Mouse (Mus musculus) small intestine, adult 2 months (tissue): Measurements from ENCODE around the gene Setd3. TPM values are rescaled to one million over a fixed set of nuclear protein-coding genes. Genes with fewer than 3 reads are reported as not detected.

ENCODE experiments used
- H3K27ac ChIP-seq: fragments of 200-500 bp; 2 replicates; pipeline ENCODE4 v1.5.1; 2012; ENCODE audit warnings: low read depth, low read length, control low read depth, inconsistent platforms; ENCODE audit not compliant: insufficient read depth
- H3K27me3 ChIP-seq: fragments of 200-500 bp; 2 replicates; pipeline ENCODE4 v1.6.1; 2012; ENCODE audit warnings: mild to moderate bottlenecking, moderate library complexity, low read length, inconsistent platforms; ENCODE audit not compliant: control insufficient read depth, insufficient read depth
- H3K36me3 ChIP-seq: fragments of 200-500 bp; 2 replicates; pipeline ENCODE4 v1.6.1; 2012; ENCODE audit warnings: mild to moderate bottlenecking, low read length, control low read depth, inconsistent platforms; ENCODE audit not compliant: control insufficient read depth, insufficient read depth
- H3K4me1 ChIP-seq: fragments of 200-500 bp; 2 replicates; pipeline ENCODE4 v1.6.1; 2012; ENCODE audit warnings: low read length, inconsistent platforms, mixed read lengths; ENCODE audit not compliant: control insufficient read depth, insufficient read depth, insufficient read length
- H3K4me3 ChIP-seq: fragments of 200-500 bp; 2 replicates; pipeline ENCODE4 v1.5.1; 2012; ENCODE audit warnings: low read depth, mild to moderate bottlenecking, control low read depth, inconsistent platforms, low read length, moderate library complexity
- CTCF ChIP-seq: fragments of 200-500 bp; IDR thresholded peaks from 2 replicates; pipeline ENCODE4 v1.5.1; 2012; ENCODE audit warnings: low read depth, mild to moderate bottlenecking, control low read depth, inconsistent platforms, low read length, moderate library complexity, mixed read lengths; ENCODE audit not compliant: insufficient replicate concordance, insufficient read length; ENCODE audit errors: extremely low read depth
- POLR2A ChIP-seq: fragments of 200-500 bp; IDR thresholded peaks from 2 replicates; pipeline ENCODE4 v1.6.1; 2012; ENCODE audit warnings: low read depth, mild to moderate bottlenecking, control low read depth, inconsistent platforms, low read length, moderate library complexity
- WGBS: fragments of 180-500 bp; shearing (Covaris S2); methylation state at CpG from one replicate; pipeline ENCODE4 v1.1.7; 2018; 5-methylcytosine and 5-hydroxymethylcytosine counted together
- polyA plus RNA-seq: library from polyadenylated mRNA; depleted of rRNA; stranded (reverse); fragments of >200 nt; gene quantifications from 2 replicates; pipeline ENCODE4 v1.2.3, GENCODE M21; 2012

Setd3 gene
- polyA plus RNA-seq, 1 experiment: 8.9 TPM

DNA sequence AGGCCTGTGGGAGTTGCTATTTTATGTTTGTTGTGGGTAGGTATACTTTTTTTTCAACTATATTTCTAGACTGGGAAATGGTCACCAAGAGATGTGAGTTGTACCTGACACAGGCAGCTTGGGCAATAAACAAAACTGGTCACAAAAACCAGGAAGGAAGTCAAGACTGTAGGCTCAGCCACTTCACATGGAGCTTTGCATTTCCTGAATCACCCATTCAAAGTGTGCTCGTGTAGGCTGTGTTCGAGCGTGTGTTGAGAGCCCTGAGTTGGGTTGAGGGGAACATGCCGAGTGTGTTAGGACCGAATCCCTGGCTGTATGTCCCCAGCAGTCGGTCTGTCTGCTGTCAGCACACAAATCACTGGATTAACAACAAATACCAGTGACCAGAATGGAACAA, 75.8 kb downstream of the Setd3 start:
- no peak for TF ChIP-seq POLR2A
- no peak for TF ChIP-seq CTCF
- Histone ChIP-seq H3K36me3 (peaks cover 20% of the 10 kb centered on the region), H3K27me3 (no peaks in the 10 kb centered on the region), H3K27ac (no peak overlapping the region), H3K4me3 (no peak overlapping the region), H3K4me1 (peaks cover 4% of the 10 kb centered on the region; the same call in 1 of the 2 replicates)
- 49% methylated on average over 6 of the region's 6 CpGs for WGBS

DNA sequence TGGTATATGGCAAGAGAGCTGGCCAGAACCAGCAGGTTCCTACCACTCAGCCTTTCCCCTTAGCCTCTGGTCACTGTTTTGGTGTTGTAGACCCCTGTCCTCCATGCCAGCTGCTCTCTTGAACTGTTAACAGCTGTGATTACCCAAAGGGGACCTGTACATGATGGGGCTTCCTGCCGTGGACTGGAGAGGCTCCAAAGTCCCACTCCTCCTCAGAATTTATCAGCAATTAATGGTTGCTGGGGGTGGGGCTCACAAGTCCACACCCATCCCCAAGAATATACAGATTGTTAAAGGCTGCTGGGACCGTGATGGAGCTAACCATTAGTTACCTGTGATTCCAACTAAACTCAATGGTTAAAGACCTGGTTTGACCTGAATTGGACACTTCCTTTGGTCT, 77.0 kb downstream of the Setd3 start:
- no peak for TF ChIP-seq CTCF
- TF ChIP-seq POLR2A: no peak
- Histone ChIP-seq H3K27me3 (no peaks in the 10 kb centered on the region), H3K4me1 (peaks cover 4% of the 10 kb centered on the region; the same call in 1 of the 2 replicates), H3K4me3 (no peak overlapping the region), H3K36me3 (peaks cover 13% of the 10 kb centered on the region), H3K27ac (no peak overlapping the region)
- WGBS: 31% methylated on average over 2 of the region's 2 CpGs

DNA sequence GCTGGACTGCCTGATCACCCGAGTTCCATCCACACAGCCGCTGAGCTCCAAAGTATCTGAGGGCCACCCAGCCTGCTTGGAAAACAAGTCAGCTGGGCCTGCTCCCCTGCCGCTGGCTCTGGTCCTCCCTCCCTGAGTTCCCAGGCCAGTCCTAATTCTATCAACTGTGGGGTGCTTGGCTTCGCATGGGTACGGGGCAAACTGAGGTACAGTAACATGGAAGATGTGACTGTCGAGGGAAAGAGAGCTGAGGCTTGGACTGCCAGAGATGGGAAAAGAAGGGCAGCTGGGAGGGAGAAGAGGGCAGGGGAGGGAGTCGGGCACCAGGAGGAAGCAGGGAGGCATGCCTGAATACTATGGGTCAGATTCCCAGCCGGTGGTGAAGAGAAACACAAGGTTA, 78.9 kb downstream of the Setd3 start:
- peaks cover 1% of the 10 kb centered on the region; the same call in 1 of the 2 replicates for H3K36me3 ChIP-seq
- WGBS: 78% methylated on average over 8 of the region's 8 CpGs
- TF ChIP-seq CTCF: no peak
- H3K27me3 ChIP-seq: no peaks in the 10 kb centered on the region
- no peak overlapping the region for H3K4me3 ChIP-seq
- H3K4me1 ChIP-seq: peaks cover 4% of the 10 kb centered on the region; the same call in 1 of the 2 replicates
- no peak overlapping the region for H3K27ac ChIP-seq

DNA sequence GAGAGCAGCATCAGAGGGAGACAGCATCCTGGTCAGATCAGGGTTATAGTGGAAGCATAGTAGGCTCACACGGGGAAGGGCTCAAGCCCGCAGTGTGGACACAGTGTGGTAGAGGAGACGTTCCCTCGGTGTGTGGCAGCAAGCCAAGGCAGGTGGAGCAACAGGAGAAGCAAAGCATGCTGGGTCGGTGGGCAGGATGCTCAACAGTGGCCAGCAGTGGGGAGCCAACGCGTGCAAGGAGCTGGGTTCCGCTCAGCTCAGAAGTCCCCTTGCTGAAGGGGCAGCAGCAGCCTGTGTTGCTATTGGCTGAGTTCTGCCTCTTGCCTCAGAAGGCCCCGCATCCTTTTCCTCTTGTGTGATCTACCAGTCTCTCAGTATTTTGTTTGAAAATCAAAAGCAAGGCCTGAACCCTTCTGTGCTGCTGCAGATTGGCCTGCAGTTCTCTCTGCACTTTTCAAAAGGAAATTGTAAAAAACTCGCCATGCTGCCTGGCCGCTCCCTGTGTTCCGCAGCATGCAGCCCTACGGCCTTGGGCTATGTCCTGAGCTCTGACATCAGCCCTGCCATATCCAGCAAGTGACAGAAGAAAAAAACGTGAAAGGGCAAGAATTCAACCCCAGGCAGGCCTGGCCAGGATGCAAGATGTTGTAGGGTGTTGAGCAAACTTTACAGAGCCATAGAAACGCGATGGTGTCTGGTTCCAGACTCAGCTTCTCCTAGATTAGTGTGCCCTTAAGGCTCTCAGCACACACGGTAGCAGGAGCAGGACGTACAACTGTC, 80.7 kb downstream of the Setd3 start:
- Histone ChIP-seq H3K27me3 (no peaks in the 10 kb centered on the region), H3K4me1 (peaks cover 4% of the 10 kb centered on the region; the same call in 1 of the 2 replicates), H3K4me3 (no peak overlapping the region), H3K36me3 (no peaks in the 10 kb centered on the region), H3K27ac (no peak overlapping the region)
- TF ChIP-seq POLR2A: no peak
- no peak for TF ChIP-seq CTCF
- 60% methylated on average over 18 of the region's 18 CpGs for WGBS

DNA sequence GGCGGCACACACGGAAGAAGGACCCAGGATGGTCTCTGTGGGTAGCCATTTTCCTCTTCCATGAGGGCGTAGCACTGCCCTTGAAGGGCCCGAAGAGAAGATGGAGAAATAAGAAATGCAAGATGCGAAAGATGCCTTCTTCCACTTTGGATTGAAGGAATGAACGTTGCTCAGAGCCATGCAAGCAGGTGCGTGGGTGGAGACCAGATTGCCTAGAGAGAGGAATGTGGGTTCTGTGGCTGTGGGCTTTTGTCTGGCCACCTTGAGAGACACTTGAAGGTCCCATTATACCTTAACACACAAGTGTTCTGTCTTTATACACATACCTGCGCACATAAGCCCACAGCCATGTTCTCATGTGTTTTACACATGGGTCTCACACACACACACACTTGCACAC, 81.5 kb downstream of the Setd3 start:
- Histone ChIP-seq H3K4me1 (peaks cover 4% of the 10 kb centered on the region; the same call in 1 of the 2 replicates), H3K36me3 (no peaks in the 10 kb centered on the region), H3K27ac (no peak overlapping the region), H3K4me3 (no peak overlapping the region), H3K27me3 (no peaks in the 10 kb centered on the region)
- no peak for TF ChIP-seq CTCF
- TF ChIP-seq POLR2A: no peak
- WGBS: 91% methylated on average over 8 of the region's 8 CpGs

DNA sequence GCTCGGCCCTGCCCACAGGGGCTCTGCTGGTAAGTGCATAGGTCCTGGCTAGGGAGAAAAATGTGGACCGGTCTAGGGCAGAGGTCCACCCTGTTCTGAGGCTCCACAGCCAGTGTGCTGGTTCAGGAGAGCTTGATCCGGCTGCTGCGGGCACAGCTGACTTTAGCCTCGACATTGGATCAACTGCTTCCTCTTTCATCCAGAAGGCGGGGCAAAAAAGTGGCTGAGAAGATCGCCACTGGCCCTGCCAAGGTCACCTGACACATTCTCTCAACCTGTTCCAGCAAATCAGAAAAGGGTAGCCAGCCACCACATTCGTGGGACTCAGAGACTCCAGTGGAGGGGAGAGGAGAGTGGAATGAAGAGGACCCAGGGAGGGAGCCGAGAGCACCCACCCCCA, 90.9 kb downstream of the Setd3 start:
- Histone ChIP-seq H3K36me3 (no peaks in the 10 kb centered on the region), H3K27me3 (no peaks in the 10 kb centered on the region), H3K4me3 (no peak overlapping the region), H3K27ac (no peak overlapping the region), H3K4me1 (peaks cover 2% of the 10 kb centered on the region; the same call in 1 of the 2 replicates)
- 60% methylated on average over 9 of the region's 9 CpGs for WGBS
- no peak for TF ChIP-seq CTCF
- TF ChIP-seq POLR2A: no peak

DNA sequence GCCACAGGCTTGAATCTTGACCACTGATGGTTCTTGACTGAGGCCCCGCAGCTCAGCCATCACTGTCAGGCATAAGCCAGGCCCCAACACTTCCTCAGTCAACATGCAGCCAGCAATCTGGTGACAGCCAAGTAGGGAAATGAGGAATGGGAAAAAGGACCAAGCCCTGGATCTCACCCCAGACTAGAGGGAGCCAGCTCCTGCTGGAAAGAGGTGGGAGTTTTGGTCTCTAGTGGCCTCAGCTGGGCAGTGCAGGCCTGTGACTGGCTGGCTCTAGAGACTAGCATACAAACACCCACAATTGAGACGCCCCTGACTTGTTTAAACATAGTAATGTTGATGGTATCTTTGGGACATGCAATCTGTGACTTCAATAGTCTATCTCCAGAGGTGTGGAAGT, 91.6 kb downstream of the Setd3 start:
- no peak overlapping the region for H3K27ac ChIP-seq
- H3K4me1 ChIP-seq: peaks cover 2% of the 10 kb centered on the region; the same call in 1 of the 2 replicates
- WGBS: 67% methylated on average over 2 of the region's 2 CpGs
- 0 out of 2 replicates have a peak, but pooled peaks have one; percentile 7 for TF ChIP-seq CTCF
- TF ChIP-seq POLR2A: no peak
- no peaks in the 10 kb centered on the region for H3K27me3 ChIP-seq
- H3K36me3 ChIP-seq: no peaks in the 10 kb centered on the region
- no peak overlapping the region for H3K4me3 ChIP-seq
